Mouse (Mus musculus) hindbrain, embryonic 14.5 days (tissue): Measurements from ENCODE around the gene Gm10487. TPM values are rescaled to one million over a fixed set of nuclear protein-coding genes. Genes with fewer than 3 reads are reported as not detected.
"Not testable (repeated sequence)": the region's sequence is repeated elsewhere in the genome, so short reads cannot be mapped to it uniquely, and the experiment has no call there.

Source experiments
- ATAC-seq: fragments of 200-750 bp; cut with Nextera tagmentation; 2 replicates; pipeline ENCODE4 v1.8.0; 2017; ENCODE audit warnings: moderate number of reproducible peaks, mild to moderate bottlenecking, moderate TSS enrichment, moderate library complexity; ENCODE audit not compliant: low FRiP score
- DNase-seq: peaks from one replicate; pipeline ENCODE4 v3.0.0-alpha.2; 2015; ENCODE audit warnings: low spot score
- H3K27ac ChIP-seq: fragments of 300-500 bp; sonication (generic); 2 replicates; pipeline ENCODE4 v1.5.1; 2014; ENCODE audit warnings: mild to moderate bottlenecking, moderate library complexity
- H3K27me3 ChIP-seq: fragments of 300-500 bp; sonication (generic); 2 replicates; pipeline ENCODE4 v1.6.1; 2014; ENCODE audit warnings: mild to moderate bottlenecking, low read length, mixed read lengths; ENCODE audit not compliant: control insufficient read depth, insufficient read depth
- H3K36me3 ChIP-seq: fragments of 300-500 bp; sonication (generic); replicated peaks from 2 replicates; pipeline ENCODE4 v1.6.1; 2014; ENCODE audit not compliant: control insufficient read depth, insufficient read depth
- H3K4me1 ChIP-seq: fragments of 300-500 bp; sonication (generic); replicated peaks from 2 replicates; pipeline ENCODE4 v1.6.1; 2014; ENCODE audit warnings: antibody characterized with exemption, low read length, mixed read lengths; ENCODE audit not compliant: control insufficient read depth, insufficient read depth
- H3K4me2 ChIP-seq: fragments of 300-500 bp; sonication (generic); replicated peaks from 2 replicates; pipeline ENCODE4 v1.6.1; 2014; ENCODE audit warnings: mild to moderate bottlenecking, moderate library complexity
- H3K4me3 ChIP-seq: fragments of 300-500 bp; sonication (generic); replicated peaks from 2 replicates; pipeline ENCODE4 v1.5.1; 2014; ENCODE audit warnings: mild to moderate bottlenecking, low read length
- H3K9ac ChIP-seq: fragments of 300-500 bp; sonication (generic); 2 replicates; pipeline ENCODE4 v1.6.1; 2014
- H3K9me3 ChIP-seq: fragments of 300-500 bp; sonication (generic); 2 replicates; pipeline ENCODE4 v1.6.1; 2016; ENCODE audit warnings: low read length; ENCODE audit not compliant: control insufficient read depth
- WGBS: fragments of 180-500 bp; shearing (Covaris S2); extraction: QIAGEN DNeasy Blood & Tissue Kit; methylation state at CpG from one replicate; pipeline ENCODE4 v1.1.7; 2014; 5-methylcytosine and 5-hydroxymethylcytosine counted together
- polyA plus RNA-seq: library from polyadenylated mRNA; unstranded; fragments of >200 nt; fragmentation: Nextera tagmentation; extraction: Ambion mirVana; gene quantifications from 2 replicates; pipeline ENCODE4 v1.2.1, GENCODE M21; 2014

Gene Gm10487
- polyA plus RNA-seq, result not detected in 2 replicates

DNA sequence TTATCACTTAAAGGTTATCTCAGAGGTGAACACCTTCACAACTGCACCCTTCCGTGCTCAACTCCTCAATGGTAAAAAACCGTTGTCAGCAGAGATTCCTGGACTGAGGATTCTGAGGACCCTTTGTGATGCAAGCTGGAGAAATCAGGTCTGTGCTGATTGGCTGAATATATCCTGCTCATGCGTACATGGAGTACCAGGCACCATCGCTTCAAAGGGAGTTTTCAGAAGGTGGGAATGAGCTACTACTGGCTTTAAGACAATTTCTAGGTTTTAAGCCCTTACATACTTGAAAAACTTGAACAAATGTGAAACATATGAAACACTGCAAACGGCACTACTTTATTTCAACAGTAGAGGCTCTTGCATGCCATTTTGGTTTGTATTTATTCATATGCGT, at the start of gene Gm10487:
Gm10487 (minus strand) TSS at position 101 of the 400 bp plus-strand sequence.
- H3K4me1 ChIP-seq, H3K27ac ChIP-seq, H3K27me3 ChIP-seq, H3K9ac ChIP-seq, H3K9me3 ChIP-seq, DNase-seq, H3K36me3 ChIP-seq, H3K4me3 ChIP-seq, H3K4me2 ChIP-seq, ATAC-seq: not testable (repeated sequence)
- WGBS, result no CpG with 5 or more reads among the region's 6 CpGs
